Mouse (Mus musculus) retina, postnatal 7 days (tissue): ENCODE data around the gene Prdm16.

Source experiments
- DNase-seq: peaks from one replicate; pipeline ENCODE4 v3.0.0-alpha.2; 2012; ENCODE audit warnings: low read depth, low spot score

Prdm16 gene

DNA sequence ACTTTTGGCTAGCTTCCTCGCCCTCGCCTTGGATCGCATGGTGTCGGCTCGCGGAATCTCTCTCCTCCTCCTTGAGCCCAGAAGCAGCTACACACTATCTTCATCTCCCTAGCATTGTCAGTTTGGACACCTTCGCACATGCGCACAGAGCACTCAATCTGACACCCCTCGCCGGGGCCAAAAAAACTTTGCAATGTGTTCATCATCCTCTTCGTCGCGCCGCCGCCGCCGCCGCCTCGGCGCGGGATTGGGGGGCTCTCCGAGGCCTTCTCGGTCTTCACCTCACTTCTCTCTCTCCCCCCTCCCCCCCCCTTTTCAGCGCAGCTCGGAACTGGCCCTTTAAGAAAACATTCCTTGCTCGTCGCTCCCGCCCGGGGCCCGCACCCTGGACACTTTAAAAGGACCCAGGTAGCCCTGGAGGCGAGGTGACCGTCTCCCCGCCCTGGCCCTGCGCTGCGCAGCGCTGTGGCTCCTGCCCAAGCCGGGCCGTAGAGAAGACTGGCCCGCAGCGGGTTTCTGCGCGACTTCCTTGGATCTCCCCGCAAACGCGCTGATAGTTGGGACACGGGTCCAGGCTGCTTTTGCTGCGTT lies at the start of gene Prdm16:
Prdm16 (minus strand) TSS at position 153 of the 591 bp plus-strand sequence.
- no peak for DNase-seq

- no peak for DNase-seq
These were observed 46.5 kb upstream of the Prdm16 start for GRCm38 (mm10) chr4:154683068-154683752.

DNA sequence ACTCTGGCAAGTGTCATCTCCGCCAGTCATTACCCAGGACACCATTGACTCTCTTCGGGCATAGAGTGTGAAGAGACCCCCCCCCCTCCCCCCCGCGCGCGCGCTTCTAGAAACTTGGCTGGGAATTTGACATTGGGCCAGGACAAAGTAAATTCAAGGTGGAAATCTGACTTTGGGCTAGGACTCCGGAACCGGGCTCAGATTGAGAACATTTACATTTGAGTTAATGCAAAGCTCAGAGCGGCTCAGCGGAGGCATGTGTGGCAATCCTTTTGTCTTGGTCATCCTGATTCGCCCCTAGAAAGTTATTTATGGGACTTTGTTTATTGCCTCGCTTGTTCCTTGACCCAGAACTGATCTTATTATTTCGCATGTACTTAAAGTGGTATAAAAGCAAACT lies 45.6 kb upstream of the Prdm16 start:
- no peak for DNase-seq

DNA sequence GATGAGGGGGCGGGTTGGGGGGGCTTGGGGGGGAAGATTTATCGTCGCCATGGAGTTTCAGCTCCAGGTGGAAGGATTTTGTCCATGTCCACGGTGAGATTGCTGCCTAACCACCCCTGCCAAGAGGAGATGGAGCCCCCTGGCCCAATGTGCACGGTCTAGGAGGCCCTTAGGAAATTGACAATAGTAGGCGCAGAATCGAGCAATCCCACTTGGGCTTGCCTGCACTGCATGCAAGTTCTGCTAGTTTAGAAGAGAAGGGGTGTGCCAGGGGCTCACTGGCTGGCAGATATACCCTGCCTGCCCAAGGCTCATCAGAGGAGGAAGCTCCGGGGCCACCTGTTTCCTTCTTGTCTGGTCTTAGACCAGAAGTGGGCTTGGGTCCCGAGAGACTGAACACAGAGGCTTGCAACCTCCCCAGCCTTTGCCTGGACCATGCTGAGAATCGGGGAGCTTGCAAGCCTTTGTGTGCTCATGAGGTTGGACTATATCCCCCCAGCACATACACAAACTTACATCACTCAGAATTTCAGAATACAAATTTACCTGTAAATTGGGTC lies 38.8 kb upstream of the Prdm16 start:
- DNase-seq: no peak

- DNase-seq: no peak
These were observed 38.3 kb upstream of the Prdm16 start for GRCm38 (mm10) chr4:154674966-154675365.

GRCm38 (mm10) chr4:154674541-154674940 lies 37.9 kb upstream of the Prdm16 start:
- DNase-seq: peak; percentile 44

DNA sequence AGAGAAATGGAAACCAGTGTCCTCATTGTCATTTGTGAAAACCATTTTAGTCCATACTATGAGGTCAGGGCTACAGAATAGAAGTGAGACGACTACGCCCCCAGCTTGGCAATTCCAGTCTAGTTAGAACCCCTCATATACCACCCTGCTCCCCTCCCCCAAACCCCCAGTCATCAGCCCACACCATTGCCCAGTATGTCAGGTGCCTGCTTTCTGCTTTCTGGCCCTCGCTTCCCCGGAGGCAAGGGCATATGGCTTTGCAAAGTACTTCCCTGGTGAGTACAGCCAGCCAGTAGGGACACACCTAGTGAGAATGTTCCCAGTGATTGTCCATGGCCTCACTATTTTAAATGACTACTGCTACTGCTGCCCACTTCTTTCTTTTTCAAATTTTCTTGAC lies 37.3 kb upstream of the Prdm16 start:
- DNase-seq: no peak

DNA sequence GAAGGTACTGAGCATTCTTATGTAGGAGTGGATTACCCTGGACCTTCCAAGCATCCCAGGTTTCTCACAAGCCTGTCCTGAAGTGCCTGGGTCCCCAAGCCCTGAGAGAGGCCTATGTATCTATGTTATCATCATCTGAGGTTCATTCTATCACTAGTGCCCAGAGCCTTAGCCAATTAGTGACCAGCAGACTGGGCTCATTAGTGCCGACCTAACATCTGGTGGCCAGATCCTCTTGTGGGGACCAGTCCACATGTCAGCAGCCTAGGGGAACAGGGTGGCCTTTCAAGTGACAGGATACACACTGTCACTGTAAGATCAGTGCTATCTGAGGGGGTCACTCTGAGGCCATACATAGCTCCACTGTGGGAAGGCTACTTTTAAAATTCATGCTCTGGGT lies 35.4 kb upstream of the Prdm16 start:
- DNase-seq: no peak

DNA sequence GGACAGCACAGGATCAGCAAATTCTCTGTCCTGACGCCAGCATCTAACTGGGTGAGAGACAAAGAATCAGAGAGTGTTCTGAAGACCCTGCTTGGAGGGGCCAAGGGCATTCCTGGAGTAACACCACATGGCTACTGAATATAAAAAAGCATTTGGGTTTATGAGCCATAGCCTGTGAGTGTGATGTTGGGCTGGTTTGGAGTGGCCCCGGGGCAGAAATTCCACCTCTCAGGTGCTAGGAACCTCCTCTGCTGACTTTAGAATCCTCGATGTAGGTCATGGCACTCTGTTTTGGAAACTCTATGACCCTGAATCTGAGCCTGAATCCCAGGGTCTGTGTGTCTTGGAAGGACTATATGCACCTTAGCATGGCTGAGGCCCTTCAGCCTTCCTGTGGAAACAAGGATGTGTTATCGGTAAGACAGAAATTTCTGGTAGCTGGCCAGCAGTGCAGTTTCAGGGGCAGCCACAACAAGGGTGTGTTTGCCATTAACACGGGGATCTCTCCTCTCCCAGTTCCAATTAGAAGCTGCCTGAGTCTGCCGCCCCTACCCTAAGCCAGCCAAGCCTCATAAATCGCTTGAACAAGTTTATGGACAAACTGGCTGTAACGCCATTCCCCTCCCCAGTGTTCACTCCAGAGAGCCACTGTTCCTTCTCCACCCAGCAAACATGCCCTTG lies 34.7 kb upstream of the Prdm16 start:
- DNase-seq: no peak

DNA sequence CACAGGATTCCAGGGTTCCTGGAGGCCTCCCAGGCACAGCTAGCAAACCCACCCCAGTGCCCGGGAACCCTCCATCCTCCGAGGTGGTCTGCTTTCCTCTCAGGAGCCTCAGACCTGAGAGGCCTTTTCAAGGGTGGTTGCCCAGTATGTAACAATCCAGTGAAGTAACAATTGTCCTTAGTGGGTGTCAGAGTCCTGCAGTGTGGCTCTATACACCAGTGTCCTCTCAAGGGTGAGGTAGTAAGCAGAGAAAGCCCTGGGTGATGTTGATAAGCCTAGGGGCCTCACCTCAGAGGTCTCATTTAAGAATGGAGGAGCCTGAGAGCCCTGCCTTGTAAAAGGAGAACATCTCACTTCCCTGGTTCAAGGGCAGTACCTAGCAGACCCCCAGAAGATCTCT lies 31.1 kb upstream of the Prdm16 start, which contains the start of gene Actrt2:
Actrt2 (minus strand) TSS at position 101 of the 400 bp plus-strand sequence.
- DNase-seq: no peak

DNA sequence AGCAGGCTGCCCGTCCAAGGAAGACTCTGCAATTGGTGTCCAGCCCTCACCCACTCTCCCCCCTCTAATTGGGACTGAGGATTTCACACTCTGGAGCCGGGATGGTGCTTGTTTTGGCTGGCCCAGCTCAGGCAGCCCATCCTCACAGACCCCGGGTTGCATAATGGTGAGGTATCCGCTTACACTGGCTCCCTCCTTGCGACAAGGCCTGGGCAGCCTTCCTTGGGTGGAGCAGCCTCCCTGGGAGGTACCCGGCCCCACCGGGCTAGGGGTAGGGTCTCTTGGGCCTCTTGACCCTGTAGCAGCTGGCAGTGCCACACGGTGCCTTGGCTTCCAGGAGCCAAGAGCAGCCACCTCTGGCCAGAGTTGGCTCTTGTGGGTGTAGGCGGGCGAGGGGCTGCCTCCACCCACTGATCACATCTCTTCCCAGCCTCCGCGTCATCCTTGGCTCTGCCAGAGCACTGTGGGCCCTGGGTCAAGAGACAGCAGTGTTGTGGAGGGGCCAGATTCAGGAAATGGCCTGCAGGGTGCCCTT lies 26.1 kb upstream of the Prdm16 start:
- DNase-seq: no peak

- DNase-seq: no peak
These were observed 24.6 kb upstream of the Prdm16 start for GRCm38 (mm10) chr4:154661256-154661655.

- DNase-seq: no peak
These were observed 23.4 kb upstream of the Prdm16 start for GRCm38 (mm10) chr4:154660025-154660424.

DNA sequence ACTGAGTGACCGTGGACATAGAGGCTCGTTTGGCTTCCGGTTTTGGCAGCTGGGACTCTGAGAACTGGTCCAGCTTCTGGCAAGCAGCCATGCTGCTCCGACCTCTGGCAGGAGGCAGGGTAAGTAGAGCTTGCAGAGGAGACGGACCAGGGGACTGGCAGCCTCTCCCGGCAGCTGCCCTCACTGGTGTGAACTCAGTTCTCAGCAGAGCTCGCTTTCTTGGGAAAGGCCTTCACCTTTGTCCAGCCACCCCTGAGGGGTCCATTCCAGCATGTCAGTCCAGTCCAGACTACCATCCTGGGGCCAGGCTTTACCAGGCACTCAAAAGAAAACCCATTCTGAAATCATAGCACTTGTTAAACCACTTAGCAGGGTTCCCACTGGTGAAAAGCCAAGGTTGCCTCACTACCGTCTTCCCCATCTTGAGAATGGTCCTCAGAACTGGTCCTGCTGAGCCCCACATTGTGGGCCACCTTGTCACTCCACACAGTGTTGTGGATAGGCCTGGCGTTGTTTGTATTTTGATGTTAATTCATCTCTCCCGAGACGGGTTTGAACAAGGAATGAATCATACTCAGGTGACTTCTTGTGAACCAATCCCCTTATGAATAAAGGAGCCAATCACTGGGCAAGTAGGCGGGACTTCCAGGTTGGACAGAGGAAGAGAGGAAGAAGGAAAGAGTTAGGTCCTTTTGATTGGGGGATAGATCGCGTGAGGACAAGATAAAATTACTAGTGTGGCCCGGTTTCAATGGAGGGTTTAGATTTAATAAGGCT lies 18.6 kb upstream of the Prdm16 start:
- no peak for DNase-seq

GRCm38 (mm10) chr4:154652494-154652893 lies 15.8 kb upstream of the Prdm16 start:
- DNase-seq: no peak

DNA sequence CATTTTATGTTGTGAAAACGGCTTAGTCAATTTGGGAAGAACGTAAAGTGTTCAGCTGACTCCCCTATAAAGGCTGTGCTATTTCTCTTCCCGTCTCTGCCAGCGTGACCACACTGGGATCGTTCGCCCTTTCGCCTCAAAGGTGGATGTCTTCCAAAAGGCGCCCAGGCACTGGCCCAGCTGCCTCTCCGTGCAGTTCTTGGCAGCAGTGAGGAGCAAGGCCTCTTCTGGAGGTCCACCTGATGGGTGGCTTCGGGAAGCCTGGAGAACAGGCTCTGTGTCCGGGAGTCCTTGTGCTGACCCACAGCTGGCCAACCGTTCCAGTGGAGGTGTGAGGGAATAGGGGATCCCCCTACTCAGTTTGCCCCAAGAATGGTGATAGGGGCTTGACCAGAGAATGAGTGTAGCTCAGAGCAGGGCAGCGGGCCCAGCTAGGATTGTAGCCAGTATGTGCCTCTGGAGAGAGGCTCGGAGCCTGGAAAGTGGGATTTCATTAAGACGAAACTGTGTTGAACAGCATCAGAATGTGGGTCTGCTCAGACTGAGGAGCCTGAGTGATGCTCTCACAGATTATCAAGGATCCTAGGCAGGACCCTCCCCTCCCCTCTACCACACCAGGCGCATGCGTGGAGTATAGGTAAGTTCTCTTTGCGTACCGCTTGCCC lies 12.5 kb upstream of the Prdm16 start:
- DNase-seq: no peak

- no peak for DNase-seq
These were observed 5.8 kb upstream of the Prdm16 start for GRCm38 (mm10) chr4:154642496-154642895.

GRCm38 (mm10) chr4:154641296-154642110 lies 4.8 kb upstream of the Prdm16 start:
- no peak for DNase-seq

DNA sequence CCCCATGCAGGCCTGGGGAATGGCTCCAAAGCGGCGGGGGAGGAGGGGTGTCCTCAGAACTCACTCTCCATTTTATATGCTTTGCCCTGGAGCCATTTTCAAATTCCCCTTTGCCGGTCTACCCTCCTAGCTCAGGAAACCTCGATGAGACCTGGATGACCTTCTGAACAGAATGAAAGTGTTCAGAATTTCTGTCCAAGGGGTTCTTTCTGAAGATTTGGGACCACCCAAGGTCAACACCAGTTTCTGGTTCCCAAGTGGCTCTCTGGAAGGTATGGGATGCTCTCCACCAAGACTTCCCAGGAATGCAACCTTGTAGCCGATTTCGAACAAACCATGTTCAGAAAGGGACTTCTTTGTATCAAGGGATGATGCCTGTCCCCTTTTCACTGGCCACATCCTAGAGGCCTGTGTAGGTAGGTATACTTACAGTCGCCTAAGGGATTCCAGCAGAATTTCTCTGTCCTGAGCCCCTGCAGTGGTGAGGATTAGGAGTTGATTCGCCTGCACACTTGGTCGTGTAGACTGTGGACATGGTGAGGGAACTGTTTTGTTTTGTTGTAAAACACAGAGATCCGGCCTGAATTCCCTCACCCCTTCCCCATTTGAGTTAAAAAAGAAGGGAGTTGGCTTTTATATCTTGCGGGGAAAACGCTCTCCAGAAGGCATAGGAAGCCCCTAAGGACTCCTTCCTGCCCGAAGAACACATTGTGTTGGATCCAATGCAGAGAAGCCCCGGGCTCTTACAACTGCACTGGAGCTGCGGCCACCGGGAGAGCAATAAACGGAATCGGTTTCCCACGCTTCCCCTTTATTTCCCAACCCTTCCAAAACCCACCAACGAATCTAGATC lies 4.0 kb upstream of the Prdm16 start:
- DNase-seq: no peak
